Mouse (Mus musculus) thymus, adult 2 months (tissue): ENCODE measurements at regions not wholly inside any gene's neighbourhood (a gene's known extent, or its start where the extent isn't known, plus 50 kb on each side); places are given as distances from the start of the nearest gene placed in this dataset.

ENCODE experiments used
- CTCF ChIP-seq: fragments of 200-500 bp; IDR thresholded peaks from 2 replicates; pipeline ENCODE4 v1.5.1; 2012; ENCODE audit warnings: mild to moderate bottlenecking, control low read depth, low read length, moderate library complexity, borderline replicate concordance; ENCODE audit not compliant: control insufficient read depth, poor library complexity, insufficient read depth; ENCODE audit errors: extremely low read depth
- POLR2A ChIP-seq: fragments of 200-500 bp; IDR thresholded peaks from 2 replicates; pipeline ENCODE4 v1.6.1; 2012; ENCODE audit warnings: mild to moderate bottlenecking, low read length, control low read depth, moderate library complexity; ENCODE audit not compliant: control insufficient read depth, poor library complexity, insufficient read depth; ENCODE audit errors: extremely low read depth

- TF ChIP-seq CTCF (no peak), POLR2A (no peak)
Measured at GRCm38 (mm10) chr10:39219366-39219765, 55.8 kb upstream of the Ccn6 start.
